Mouse (Mus musculus): ENCODE results near the gene Hoxb7.

DNA sequence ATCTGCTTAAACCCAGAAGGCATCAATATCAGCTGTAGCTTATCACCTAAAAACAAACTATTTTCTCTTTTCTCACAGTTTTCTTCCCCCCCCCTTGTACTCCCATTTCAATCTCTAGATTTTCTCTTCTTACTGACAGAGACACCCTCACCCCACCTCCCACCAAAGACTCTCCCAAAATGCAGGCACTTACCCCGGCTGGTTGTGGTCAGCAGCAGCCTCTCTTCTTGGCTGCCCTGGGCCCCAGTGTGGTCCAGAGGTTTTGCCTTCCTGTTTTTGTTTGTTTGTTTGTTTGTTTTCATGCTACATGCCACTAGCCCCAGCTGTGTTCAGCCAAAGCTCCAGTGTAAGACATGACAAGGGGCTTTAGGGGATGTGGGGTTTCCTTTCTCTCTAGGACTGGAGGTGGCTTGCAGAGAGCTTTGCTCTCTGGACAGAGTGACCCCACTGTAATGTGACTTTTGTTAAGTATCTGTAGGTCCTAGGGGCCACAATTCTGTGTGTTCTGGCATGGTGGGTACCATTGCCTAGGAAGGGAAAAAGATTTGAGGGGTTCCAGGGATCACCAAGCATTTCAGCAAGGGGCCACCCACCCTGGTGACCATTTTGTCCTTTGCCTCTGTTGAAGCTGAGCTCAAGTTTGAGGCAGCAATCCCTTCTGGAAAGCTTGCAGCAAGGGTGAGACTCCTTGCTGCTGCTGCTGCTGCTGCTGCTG is 18.2 kb upstream of the Hoxb7 start:
- TF ChIP-seq CTCF (IDR thresholded peaks at IDR 0.05; ENCODE audit: low read depth, low read length) (no peak), POLR2A (IDR thresholded peaks at IDR 0.05; ENCODE audit: borderline replicate concordance, low read depth, low read length) (no peak)

Measured in bone marrow macrophage, adult 2 months (primary cell).